Mouse (Mus musculus) thymus, adult 2 months (tissue): ENCODE results near the gene D17Wsu92e. TPM values are rescaled to one million over a fixed set of nuclear protein-coding genes. Genes with fewer than 3 reads are reported as not detected.
A peak's percentile ranks its signal among the peaks of the same experiment; 100 is the strongest.

Source experiments
- DNase-seq: peaks from one replicate; pipeline ENCODE4 v3.0.0; 2021
- H3K27ac ChIP-seq: fragments of 200-500 bp; 2 replicates; pipeline ENCODE4 v1.5.1; 2012; ENCODE audit warnings: low read length, control low read depth; ENCODE audit not compliant: control insufficient read depth, insufficient read depth
- H3K27me3 ChIP-seq: fragments of 200-500 bp; 2 replicates; pipeline ENCODE4 v1.6.1; 2012; ENCODE audit warnings: mild to moderate bottlenecking, low read length, moderate library complexity, mixed read lengths; ENCODE audit not compliant: control insufficient read depth, insufficient read depth
- H3K36me3 ChIP-seq: fragments of 200-500 bp; 2 replicates; pipeline ENCODE4 v1.6.1; 2012; ENCODE audit warnings: mild to moderate bottlenecking, low read length, moderate library complexity; ENCODE audit not compliant: control insufficient read depth, insufficient read depth
- H3K4me1 ChIP-seq: fragments of 200-500 bp; replicated peaks from 2 replicates; pipeline ENCODE4 v1.6.1; 2012; ENCODE audit warnings: low read length; ENCODE audit not compliant: control insufficient read depth, insufficient read depth
- H3K4me3 ChIP-seq: fragments of 200-500 bp; 2 replicates; pipeline ENCODE4 v1.5.1; 2012; ENCODE audit warnings: mild to moderate bottlenecking, low read length, control low read depth, moderate library complexity; ENCODE audit not compliant: control insufficient read depth, insufficient read depth
- CTCF ChIP-seq: fragments of 200-500 bp; IDR thresholded peaks from 2 replicates; pipeline ENCODE4 v1.5.1; 2012; ENCODE audit warnings: mild to moderate bottlenecking, control low read depth, low read length, moderate library complexity, borderline replicate concordance; ENCODE audit not compliant: control insufficient read depth, poor library complexity, insufficient read depth; ENCODE audit errors: extremely low read depth
- POLR2A ChIP-seq: fragments of 200-500 bp; IDR thresholded peaks from 2 replicates; pipeline ENCODE4 v1.6.1; 2012; ENCODE audit warnings: mild to moderate bottlenecking, low read length, control low read depth, moderate library complexity; ENCODE audit not compliant: control insufficient read depth, poor library complexity, insufficient read depth; ENCODE audit errors: extremely low read depth
- WGBS: fragments of 180-500 bp; shearing (Covaris S2); methylation state at CpG from one replicate; pipeline ENCODE4 v1.1.7; 2018; 5-methylcytosine and 5-hydroxymethylcytosine counted together
- polyA plus RNA-seq: library from polyadenylated mRNA; depleted of rRNA; stranded (reverse); fragments of >200 nt; gene quantifications from 2 replicates; pipeline ENCODE4 v1.2.3, GENCODE M21; 2012

The D17Wsu92e gene
- polyA plus RNA-seq, 1 experiment, result 97.5 TPM

DNA sequence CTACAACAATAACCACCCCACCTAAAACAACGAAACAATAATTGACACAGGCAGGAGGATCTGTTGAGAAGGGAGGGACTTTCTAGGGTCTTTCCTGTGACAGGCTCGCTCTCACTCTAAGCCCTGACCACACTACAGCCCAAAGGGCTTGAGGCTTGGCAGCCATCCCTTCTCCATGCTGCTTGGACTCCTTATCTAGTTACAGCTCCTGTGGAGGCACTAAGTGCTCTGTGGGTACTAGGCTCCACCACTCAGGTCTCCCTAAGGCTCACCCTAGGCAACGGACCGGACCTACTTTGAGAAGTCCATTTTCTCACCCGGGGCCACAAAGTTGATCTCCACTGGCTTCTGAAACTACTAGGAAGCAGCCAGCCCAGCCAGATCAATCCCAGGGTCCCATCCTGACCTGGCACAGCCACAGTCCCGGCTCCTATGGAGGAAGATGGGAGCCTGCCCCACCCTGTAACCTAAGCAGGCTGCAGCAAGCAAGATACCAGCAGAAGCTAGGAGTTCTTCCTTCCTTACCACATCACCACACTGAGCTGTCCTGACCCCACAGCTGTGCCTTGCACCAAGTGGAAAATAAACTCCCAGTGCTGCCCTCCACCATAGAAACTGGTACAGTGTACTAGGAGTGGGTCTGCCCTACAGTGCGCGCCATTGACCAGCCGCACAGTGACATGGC is 41.6 kb downstream of the D17Wsu92e start:
- H3K36me3 ChIP-seq, result no peaks in the 10 kb centered on the region; the same call in 1 of the 2 replicates
- no peak overlapping the region for H3K4me3 ChIP-seq
- H3K27ac ChIP-seq, result no peak overlapping the region
- TF ChIP-seq POLR2A (no peak), CTCF (no peak)
- peaks cover 15% of the 10 kb centered on the region for H3K4me1 ChIP-seq
- no peak for DNase-seq
- H3K27me3 ChIP-seq, result no peaks in the 10 kb centered on the region
- 84% methylated on average over 9 of the region's 9 CpGs for whole genome bisulfite sequencing

DNA sequence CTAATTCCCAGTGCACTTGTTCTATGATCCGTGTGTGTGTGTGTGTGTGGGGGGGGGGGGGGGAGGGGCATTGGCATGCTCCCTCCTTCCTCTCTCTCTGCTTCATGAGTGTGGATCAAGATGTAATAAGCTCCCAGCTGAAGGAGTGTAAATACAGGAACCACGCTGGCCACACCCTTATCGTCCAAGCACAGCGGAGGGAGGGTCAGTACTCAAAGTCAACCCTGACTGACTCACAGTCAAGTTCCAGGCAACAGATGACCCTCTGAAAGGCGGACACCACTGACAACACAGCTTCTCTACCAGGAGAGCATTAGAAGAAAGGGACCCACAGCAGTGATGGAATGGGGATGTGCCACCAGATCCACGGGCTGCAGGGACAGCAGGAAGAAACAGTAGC is 42.6 kb downstream of the D17Wsu92e start:
- Histone ChIP-seq H3K36me3 (no peaks in the 10 kb centered on the region; the same call in 1 of the 2 replicates), H3K27ac (no peak overlapping the region), H3K4me1 (peaks cover 15% of the 10 kb centered on the region), H3K27me3 (no peaks in the 10 kb centered on the region), H3K4me3 (no peak overlapping the region)
- no peak for DNase-seq
- TF ChIP-seq POLR2A, result no peak
- TF ChIP-seq CTCF, result no peak
- WGBS, result 93% methylated on average over 6 of the region's 6 CpGs

DNA sequence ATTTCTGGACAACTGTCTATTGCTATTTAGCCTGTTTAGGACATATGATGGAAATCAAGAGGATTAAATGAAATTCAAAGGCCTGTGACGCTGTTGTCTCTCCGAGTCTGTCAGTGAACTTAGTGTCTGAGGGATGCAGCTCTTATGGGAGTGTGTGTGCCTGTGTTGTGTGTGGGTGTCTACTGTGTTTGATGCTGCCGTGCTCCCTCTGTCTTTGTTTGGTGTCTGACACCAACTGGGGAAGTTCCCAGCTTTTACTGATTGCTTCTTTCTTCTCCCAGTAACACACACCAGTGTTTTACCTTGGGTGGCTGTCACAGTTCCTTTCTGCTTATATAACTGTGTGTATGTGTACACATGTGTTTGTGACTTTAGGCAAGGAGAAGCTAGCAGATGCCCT is 46.2 kb downstream of the D17Wsu92e start:
- Histone ChIP-seq H3K4me1 (peaks cover 6% of the 10 kb centered on the region), H3K4me3 (no peak overlapping the region), H3K27ac (no peak overlapping the region), H3K36me3 (no peaks in the 10 kb centered on the region), H3K27me3 (no peaks in the 10 kb centered on the region)
- WGBS, result 90% methylated on average over 3 of the region's 3 CpGs
- no peak for TF ChIP-seq POLR2A
- TF ChIP-seq CTCF, result no peak
- DNase-seq, result no peak

DNA sequence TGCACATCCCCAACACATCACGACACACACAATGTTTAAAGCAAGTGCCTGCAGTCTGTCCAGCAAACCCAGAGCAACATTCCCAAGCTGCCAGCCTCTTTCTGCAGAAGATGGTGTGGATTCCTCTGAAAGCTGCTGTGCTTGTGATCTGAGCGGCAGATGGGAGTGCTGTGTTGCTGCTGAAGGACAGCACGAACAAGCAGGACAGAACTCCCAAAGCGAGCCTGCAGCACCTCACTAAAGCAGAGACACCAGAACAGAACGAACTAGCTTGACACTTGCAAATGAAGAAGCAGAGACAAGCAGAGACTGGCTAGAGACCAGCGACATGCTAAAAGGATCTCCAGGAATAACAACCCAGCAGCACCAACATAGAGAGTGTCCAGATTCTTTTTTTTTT is 48.8 kb downstream of the D17Wsu92e start:
- H3K4me3 ChIP-seq, result no peak overlapping the region
- no peak for DNase-seq
- H3K36me3 ChIP-seq, result no peaks in the 10 kb centered on the region; the same call in 1 of the 2 replicates
- H3K4me1 ChIP-seq, result no peaks in the 10 kb centered on the region
- TF ChIP-seq CTCF, result no peak
- no peak for TF ChIP-seq POLR2A
- H3K27me3 ChIP-seq, result no peaks in the 10 kb centered on the region
- no peak overlapping the region for H3K27ac ChIP-seq
- WGBS, result 94% methylated on average over 6 of the region's 6 CpGs

DNA sequence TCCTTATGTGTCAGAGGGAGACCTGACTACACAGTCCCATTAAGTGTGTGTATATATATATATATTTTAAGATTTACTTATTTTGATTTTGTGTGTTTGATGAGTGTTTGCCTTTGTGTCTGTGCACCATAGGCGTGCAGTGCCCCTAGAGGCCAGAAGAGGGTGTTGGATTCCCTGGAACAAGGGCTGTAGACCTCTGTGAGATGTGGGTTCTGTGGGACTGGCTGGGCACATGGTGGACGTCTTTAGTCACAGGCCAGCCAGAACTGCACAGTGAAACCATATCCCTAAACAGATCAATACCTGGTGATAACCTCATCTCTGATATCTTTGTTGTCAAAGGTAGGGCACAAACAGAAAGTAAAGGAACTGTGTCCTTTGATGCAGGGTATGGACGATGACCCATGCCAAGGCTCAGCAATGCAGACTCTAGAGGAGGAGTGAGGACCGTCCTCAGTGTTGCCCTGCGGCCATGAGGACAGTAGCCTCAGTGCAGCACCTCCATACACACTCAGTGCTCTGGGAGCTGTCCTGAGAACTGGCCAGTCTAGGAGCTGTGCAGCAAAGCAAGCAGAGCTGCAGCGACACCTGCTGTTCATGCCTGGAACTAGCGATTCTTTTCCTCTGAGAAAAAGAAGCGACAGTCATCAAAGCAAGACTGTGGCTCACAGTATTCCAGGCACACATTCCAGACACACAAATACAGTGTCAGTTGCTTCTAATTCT is 51.5 kb downstream of the D17Wsu92e start:
- no peak for TF ChIP-seq POLR2A
- peak; percentile 66; the same call in 1 of the 2 replicates for TF ChIP-seq CTCF
- peaks cover 7% of the 10 kb centered on the region for H3K36me3 ChIP-seq
- no peak overlapping the region for H3K27ac ChIP-seq
- no peaks in the 10 kb centered on the region for H3K4me1 ChIP-seq
- DNase-seq, result peak; percentile 49
- H3K27me3 ChIP-seq, result no peaks in the 10 kb centered on the region
- 78% methylated on average over 8 of the region's 8 CpGs for WGBS
- H3K4me3 ChIP-seq, result no peak overlapping the region

DNA sequence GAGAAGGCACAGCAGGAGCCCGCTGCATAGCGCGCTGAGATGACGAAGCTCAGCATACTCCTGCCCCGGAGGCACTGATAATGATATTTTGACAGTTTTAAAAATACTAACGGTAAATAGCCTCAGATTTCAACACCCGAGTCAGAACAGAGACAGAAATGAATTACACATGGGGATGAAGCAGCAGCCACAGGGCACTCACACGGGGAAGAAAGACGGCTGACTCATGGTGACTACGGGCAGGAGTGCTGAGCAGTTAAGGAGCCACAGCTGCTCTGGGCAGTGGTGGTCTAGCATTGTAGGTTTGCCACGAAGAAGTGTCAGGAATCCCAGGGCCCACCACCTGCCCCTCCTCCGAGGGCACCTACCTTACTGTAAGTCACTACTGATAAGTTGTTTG is 52.9 kb downstream of the D17Wsu92e start:
- Histone ChIP-seq H3K4me1 (no peaks in the 10 kb centered on the region), H3K27ac (no peak overlapping the region), H3K36me3 (peaks cover 7% of the 10 kb centered on the region), H3K4me3 (no peak overlapping the region), H3K27me3 (no peaks in the 10 kb centered on the region)
- 71% methylated on average over 12 of the region's 12 CpGs for WGBS
- DNase-seq, result no peak
- TF ChIP-seq CTCF, result no peak
- TF ChIP-seq POLR2A, result no peak

DNA sequence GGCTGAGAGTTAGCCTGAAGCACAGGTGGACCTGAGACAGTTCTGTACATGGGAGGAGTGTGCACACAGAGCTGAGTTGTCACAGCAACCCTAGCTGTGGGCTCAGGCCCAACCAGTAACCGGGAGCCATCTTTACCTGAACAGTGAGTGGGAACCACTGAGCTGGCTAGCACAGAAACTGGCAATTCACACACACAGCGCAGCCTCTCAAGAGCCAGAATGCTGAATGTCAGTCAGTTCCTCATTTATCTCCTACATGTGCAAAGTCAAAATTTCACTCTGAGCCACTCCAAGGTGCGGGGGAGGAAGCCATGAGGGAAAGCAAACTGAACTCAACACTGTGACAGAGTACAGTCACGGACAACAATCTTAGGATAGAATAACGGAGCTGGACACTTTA is 53.3 kb downstream of the D17Wsu92e start:
- no peak for DNase-seq
- 82% methylated on average over 5 of the region's 5 CpGs for WGBS
- Histone ChIP-seq H3K36me3 (peaks cover 7% of the 10 kb centered on the region), H3K4me3 (no peak overlapping the region), H3K27me3 (no peaks in the 10 kb centered on the region), H3K27ac (no peak overlapping the region), H3K4me1 (no peaks in the 10 kb centered on the region)
- TF ChIP-seq CTCF, result no peak
- no peak for TF ChIP-seq POLR2A
